Mouse (Mus musculus): ENCODE results near the gene Ubl7. TPM values are rescaled to one million over a fixed set of nuclear protein-coding genes. Genes with fewer than 3 reads are reported as not detected.

The Ubl7 gene
- polyA plus RNA-seq, 1 experiment: 35.9 TPM

- no peak overlapping the region for H3K27ac ChIP-seq (ENCODE audit: control insufficient read depth, insufficient read depth, low read depth, low read length, poor library complexity)
- no peak overlapping the region for H3K4me3 ChIP-seq (replicated peaks; ENCODE audit: control insufficient read depth, low read depth, low read length)
- no peak for TF ChIP-seq CTCF (IDR thresholded peaks at IDR 0.05; ENCODE audit: control insufficient read depth, insufficient read depth, low read length)
- TF ChIP-seq POLR2A (IDR thresholded peaks at IDR 0.05; ENCODE audit: borderline replicate concordance, control insufficient read depth, low read depth, low read length): no peak
- 80% methylated on average over 3 of the region's 3 CpGs for WGBS
- no peaks in the 10 kb centered on the region; the same call in 1 of the 2 replicates for H3K4me1 ChIP-seq (ENCODE audit: control insufficient read depth, insufficient read depth, low read length)
These were observed 9.2 kb upstream of the Ubl7 start for GRCm38 (mm10) chr9:57901601-57902000.

GRCm38 (mm10) chr9:57902132-57902531 lies 8.6 kb upstream of the Ubl7 start:
- TF ChIP-seq CTCF (IDR thresholded peaks at IDR 0.05; ENCODE audit: control insufficient read depth, insufficient read depth, low read length) (no peak), POLR2A (IDR thresholded peaks at IDR 0.05; ENCODE audit: borderline replicate concordance, control insufficient read depth, low read depth, low read length) (no peak)
- Histone ChIP-seq H3K4me3 (replicated peaks; ENCODE audit: control insufficient read depth, low read depth, low read length) (no peak overlapping the region), H3K4me1 (ENCODE audit: control insufficient read depth, insufficient read depth, low read length) (no peaks in the 10 kb centered on the region; the same call in 1 of the 2 replicates), H3K27ac (ENCODE audit: control insufficient read depth, insufficient read depth, low read depth, low read length, poor library complexity) (no peak overlapping the region)
- WGBS: 69% methylated on average over 4 of the region's 4 CpGs

- Histone ChIP-seq H3K4me1 (ENCODE audit: control insufficient read depth, insufficient read depth, low read length) (no peaks in the 10 kb centered on the region; the same call in 1 of the 2 replicates), H3K27ac (ENCODE audit: control insufficient read depth, insufficient read depth, low read depth, low read length, poor library complexity) (no peak overlapping the region), H3K4me3 (replicated peaks; ENCODE audit: control insufficient read depth, low read depth, low read length) (no peak overlapping the region)
- WGBS: 75% methylated on average over 8 of the region's 8 CpGs
- TF ChIP-seq CTCF (IDR thresholded peaks at IDR 0.05; ENCODE audit: control insufficient read depth, insufficient read depth, low read length) (no peak), POLR2A (IDR thresholded peaks at IDR 0.05; ENCODE audit: borderline replicate concordance, control insufficient read depth, low read depth, low read length) (no peak)
These were observed 7.1 kb upstream of the Ubl7 start for GRCm38 (mm10) chr9:57903589-57904249.

- no peaks in the 10 kb centered on the region; the same call in 1 of the 2 replicates for H3K4me1 ChIP-seq (ENCODE audit: control insufficient read depth, insufficient read depth, low read length)
- H3K27ac ChIP-seq (ENCODE audit: control insufficient read depth, insufficient read depth, low read depth, low read length, poor library complexity): no peak overlapping the region
- no peak for TF ChIP-seq POLR2A (IDR thresholded peaks at IDR 0.05; ENCODE audit: borderline replicate concordance, control insufficient read depth, low read depth, low read length)
- no peak for TF ChIP-seq CTCF (IDR thresholded peaks at IDR 0.05; ENCODE audit: control insufficient read depth, insufficient read depth, low read length)
- 76% methylated on average over 5 of the region's 5 CpGs for WGBS
- H3K4me3 ChIP-seq (replicated peaks; ENCODE audit: control insufficient read depth, low read depth, low read length): no peak overlapping the region
These were observed 6.5 kb upstream of the Ubl7 start for GRCm38 (mm10) chr9:57904250-57904644.

GRCm38 (mm10) chr9:57907206-57907605 lies 3.6 kb upstream of the Ubl7 start:
- Histone ChIP-seq H3K27ac (ENCODE audit: control insufficient read depth, insufficient read depth, low read depth, low read length, poor library complexity) (no peak overlapping the region), H3K4me3 (replicated peaks; ENCODE audit: control insufficient read depth, low read depth, low read length) (no peak overlapping the region), H3K4me1 (ENCODE audit: control insufficient read depth, insufficient read depth, low read length) (no peaks in the 10 kb centered on the region; the same call in 1 of the 2 replicates)
- TF ChIP-seq CTCF (IDR thresholded peaks at IDR 0.05; ENCODE audit: control insufficient read depth, insufficient read depth, low read length) (no peak), POLR2A (IDR thresholded peaks at IDR 0.05; ENCODE audit: borderline replicate concordance, control insufficient read depth, low read depth, low read length) (no peak)
- WGBS: 19% methylated on average over 6 of the region's 6 CpGs

GRCm38 (mm10) chr9:57912571-57912970 lies 1.8 kb downstream of the Ubl7 start:
- TF ChIP-seq CTCF (IDR thresholded peaks at IDR 0.05; ENCODE audit: control insufficient read depth, insufficient read depth, low read length) (no peak), POLR2A (IDR thresholded peaks at IDR 0.05; ENCODE audit: borderline replicate concordance, control insufficient read depth, low read depth, low read length) (no peak)
- WGBS: 91% methylated on average over 5 of the region's 5 CpGs
- Histone ChIP-seq H3K4me1 (ENCODE audit: control insufficient read depth, insufficient read depth, low read length) (no peaks in the 10 kb centered on the region; the same call in 1 of the 2 replicates), H3K27ac (ENCODE audit: control insufficient read depth, insufficient read depth, low read depth, low read length, poor library complexity) (no peak overlapping the region), H3K4me3 (replicated peaks; ENCODE audit: control insufficient read depth, low read depth, low read length) (no peak overlapping the region)

GRCm38 (mm10) chr9:57921491-57922060 lies 10.8 kb downstream of the Ubl7 start:
- TF ChIP-seq POLR2A (IDR thresholded peaks at IDR 0.05; ENCODE audit: borderline replicate concordance, control insufficient read depth, low read depth, low read length) (no peak), CTCF (IDR thresholded peaks at IDR 0.05; ENCODE audit: control insufficient read depth, insufficient read depth, low read length) (no peak)
- Histone ChIP-seq H3K27ac (ENCODE audit: control insufficient read depth, insufficient read depth, low read depth, low read length, poor library complexity) (no peak overlapping the region), H3K4me3 (replicated peaks; ENCODE audit: control insufficient read depth, low read depth, low read length) (no peak overlapping the region), H3K4me1 (ENCODE audit: control insufficient read depth, insufficient read depth, low read length) (no peaks in the 10 kb centered on the region)
- 85% methylated on average over 9 of the region's 9 CpGs for WGBS

GRCm38 (mm10) chr9:57922381-57922780 lies 11.6 kb downstream of the Ubl7 start:
- peaks cover 1% of the 10 kb centered on the region; the same call in 1 of the 2 replicates for H3K4me1 ChIP-seq (ENCODE audit: control insufficient read depth, insufficient read depth, low read length)
- TF ChIP-seq CTCF (IDR thresholded peaks at IDR 0.05; ENCODE audit: control insufficient read depth, insufficient read depth, low read length): no peak
- no peak for TF ChIP-seq POLR2A (IDR thresholded peaks at IDR 0.05; ENCODE audit: borderline replicate concordance, control insufficient read depth, low read depth, low read length)
- no peak overlapping the region for H3K27ac ChIP-seq (ENCODE audit: control insufficient read depth, insufficient read depth, low read depth, low read length, poor library complexity)
- 87% methylated on average over 5 of the region's 5 CpGs for WGBS
- H3K4me3 ChIP-seq (replicated peaks; ENCODE audit: control insufficient read depth, low read depth, low read length): no peak overlapping the region
